Mouse (Mus musculus): ENCODE measurements around the gene Stk32c.

The Stk32c gene

GRCm38 (mm10) chr7:139139921-139140461 is 73.1 kb downstream of the Stk32c start:
- DNase-seq (ENCODE audit: low spot score), result no peak

GRCm38 (mm10) chr7:139136906-139137491 is 76.1 kb downstream of the Stk32c start:
- no peak for DNase-seq (ENCODE audit: low spot score)

- no peak for DNase-seq (ENCODE audit: low spot score)
These were observed 77.9 kb downstream of the Stk32c start for GRCm38 (mm10) chr7:139135236-139135635.

- DNase-seq (ENCODE audit: low spot score), result no peak
These were observed 79.7 kb downstream of the Stk32c start for GRCm38 (mm10) chr7:139133446-139133845.

- no peak for DNase-seq (ENCODE audit: low spot score)
These were observed 81.6 kb downstream of the Stk32c start for GRCm38 (mm10) chr7:139131538-139131937.

- DNase-seq (ENCODE audit: low spot score), result no peak
These were observed 82.7 kb downstream of the Stk32c start for GRCm38 (mm10) chr7:139130361-139130760.

GRCm38 (mm10) chr7:139128994-139129393 is 84.1 kb downstream of the Stk32c start:
- no peak for DNase-seq (ENCODE audit: low spot score)

- DNase-seq (ENCODE audit: low spot score), result no peak
These were observed 86.6 kb downstream of the Stk32c start for GRCm38 (mm10) chr7:139126549-139126948.

- DNase-seq (ENCODE audit: low spot score), result no peak
These were observed 87.2 kb downstream of the Stk32c start for GRCm38 (mm10) chr7:139125881-139126280.

GRCm38 (mm10) chr7:139119775-139120153 is 93.3 kb downstream of the Stk32c start:
- DNase-seq (ENCODE audit: low spot score), result no peak

GRCm38 (mm10) chr7:139119152-139119774 is 93.8 kb downstream of the Stk32c start:
- peak; percentile 9 for DNase-seq (ENCODE audit: low spot score)

- no peak for DNase-seq (ENCODE audit: low spot score)
These were observed 105.0 kb downstream of the Stk32c start for GRCm38 (mm10) chr7:139107908-139108650.

- DNase-seq (ENCODE audit: low spot score), result no peak
These were observed 107.4 kb downstream of the Stk32c start for GRCm38 (mm10) chr7:139105705-139106104.

GRCm38 (mm10) chr7:139105076-139105475 is 108.0 kb downstream of the Stk32c start:
- no peak for DNase-seq (ENCODE audit: low spot score)

- DNase-seq (ENCODE audit: low spot score), result no peak
These were observed 109.1 kb downstream of the Stk32c start for GRCm38 (mm10) chr7:139103960-139104381.

- no peak for DNase-seq (ENCODE audit: low spot score)
These were observed 111.3 kb downstream of the Stk32c start for GRCm38 (mm10) chr7:139101826-139102225.

- no peak for DNase-seq (ENCODE audit: low spot score)
These were observed 111.8 kb downstream of the Stk32c start for GRCm38 (mm10) chr7:139101286-139101804.

- no peak for DNase-seq (ENCODE audit: low spot score)
These were observed 112.5 kb downstream of the Stk32c start for GRCm38 (mm10) chr7:139100531-139101095.

GRCm38 (mm10) chr7:139096399-139096798 is 116.7 kb downstream of the Stk32c start:
- DNase-seq (ENCODE audit: low spot score), result no peak

GRCm38 (mm10) chr7:139095282-139095681 is 117.8 kb downstream of the Stk32c start:
- no peak for DNase-seq (ENCODE audit: low spot score)

GRCm38 (mm10) chr7:139094761-139095160 is 118.3 kb downstream of the Stk32c start:
- no peak for DNase-seq (ENCODE audit: low spot score)

GRCm38 (mm10) chr7:139093781-139094180 is 119.3 kb downstream of the Stk32c start:
- no peak for DNase-seq (ENCODE audit: low spot score)
